Mouse (Mus musculus): ENCODE data around the gene Ppm1h. TPM values are rescaled to one million over a fixed set of nuclear protein-coding genes. Genes with fewer than 3 reads are reported as not detected.
"Not testable (repeated sequence)": the region's sequence is repeated elsewhere in the genome, so short reads cannot be mapped to it uniquely, and the experiment has no call there.

Gene Ppm1h
- polyA plus RNA-seq, 1 experiment from 2014 or later = 4.9 TPM

- not testable (repeated sequence) for ATAC-seq (ENCODE audit: insufficient number of reproducible peaks, insufficient read depth, low FRiP score, low read depth); H3K9ac ChIP-seq (ENCODE audit: low read length); H3K36me3 ChIP-seq (ENCODE audit: control insufficient read depth, insufficient read depth, low read length); H3K4me1 ChIP-seq (ENCODE audit: control insufficient read depth in 2 of 2, insufficient read depth in 2 of 2, low read length in 2 of 2); H3K27me3 ChIP-seq (ENCODE audit: control insufficient read depth, insufficient read depth, low read length); H3K4me3 ChIP-seq (ENCODE audit: control insufficient read depth in 1 of 2, insufficient read depth in 1 of 2, low read depth in 1 of 2, low read length in 2 of 2); H3K4me2 ChIP-seq (ENCODE audit: low read length); H3K27ac ChIP-seq (replicated peaks in 1 of 2; ENCODE audit: control insufficient read depth in 1 of 2, insufficient read depth in 1 of 2, low read depth in 2 of 2, low read length in 2 of 2); H3K9me3 ChIP-seq (ENCODE audit: control insufficient read depth, low read length)
- WGBS = no CpG with 5 or more reads among the region's 4 CpGs
Observed at GRCm38 (mm10) chr10:122937380-122937779, 258.8 kb downstream of the Ppm1h start.

GRCm38 (mm10) chr10:122939546-122939945 lies 261.0 kb downstream of the Ppm1h start:
- Histone ChIP-seq H3K4me1 (ENCODE audit: control insufficient read depth in 2 of 2, insufficient read depth in 2 of 2, low read length in 2 of 2) (no peaks in the 10 kb centered on the region), H3K36me3 (ENCODE audit: control insufficient read depth, insufficient read depth, low read length) (no peaks in the 10 kb centered on the region), H3K27ac (replicated peaks in 1 of 2; ENCODE audit: control insufficient read depth in 1 of 2, insufficient read depth in 1 of 2, low read depth in 2 of 2, low read length in 2 of 2) (no peak overlapping the region), H3K4me3 (ENCODE audit: control insufficient read depth in 1 of 2, insufficient read depth in 1 of 2, low read depth in 1 of 2, low read length in 2 of 2) (no peak overlapping the region), H3K9me3 (ENCODE audit: control insufficient read depth, low read length) (no peaks in the 10 kb centered on the region), H3K4me2 (ENCODE audit: low read length) (no peak overlapping the region), H3K9ac (ENCODE audit: low read length) (no peak overlapping the region), H3K27me3 (ENCODE audit: control insufficient read depth, insufficient read depth, low read length) (no peaks in the 10 kb centered on the region)
- ATAC-seq (ENCODE audit: insufficient number of reproducible peaks, insufficient read depth, low FRiP score, low read depth) = no peak
- 91% methylated on average over 10 of the region's 10 CpGs for WGBS

GRCm38 (mm10) chr10:122942771-122943170 lies 264.2 kb downstream of the Ppm1h start:
- ATAC-seq (ENCODE audit: insufficient number of reproducible peaks, insufficient read depth, low FRiP score, low read depth) = 0 out of 2 replicates have a peak, but pooled peaks have one; percentile 50
- no peak overlapping the region for H3K4me3 ChIP-seq (ENCODE audit: control insufficient read depth in 1 of 2, insufficient read depth in 1 of 2, low read depth in 1 of 2, low read length in 2 of 2)
- H3K27ac ChIP-seq (replicated peaks in 1 of 2; ENCODE audit: control insufficient read depth in 1 of 2, insufficient read depth in 1 of 2, low read depth in 2 of 2, low read length in 2 of 2) = no peak overlapping the region
- no peaks in the 10 kb centered on the region for H3K27me3 ChIP-seq (ENCODE audit: control insufficient read depth, insufficient read depth, low read length)
- WGBS = 72% methylated on average over 7 of the region's 7 CpGs
- no peak overlapping the region for H3K9ac ChIP-seq (ENCODE audit: low read length)
- no peaks in the 10 kb centered on the region for H3K4me1 ChIP-seq (ENCODE audit: control insufficient read depth in 2 of 2, insufficient read depth in 2 of 2, low read length in 2 of 2)
- no peaks in the 10 kb centered on the region for H3K36me3 ChIP-seq (ENCODE audit: control insufficient read depth, insufficient read depth, low read length)
- no peaks in the 10 kb centered on the region for H3K9me3 ChIP-seq (ENCODE audit: control insufficient read depth, low read length)
- H3K4me2 ChIP-seq (ENCODE audit: low read length) = no peak overlapping the region

GRCm38 (mm10) chr10:122943824-122944223 lies 265.3 kb downstream of the Ppm1h start:
- H3K9ac ChIP-seq (ENCODE audit: low read length) = no peak overlapping the region
- H3K4me3 ChIP-seq (ENCODE audit: control insufficient read depth in 1 of 2, insufficient read depth in 1 of 2, low read depth in 1 of 2, low read length in 2 of 2) = no peak overlapping the region
- no peaks in the 10 kb centered on the region for H3K36me3 ChIP-seq (ENCODE audit: control insufficient read depth, insufficient read depth, low read length)
- H3K27me3 ChIP-seq (ENCODE audit: control insufficient read depth, insufficient read depth, low read length) = no peaks in the 10 kb centered on the region
- 52% methylated on average over 6 of the region's 6 CpGs for WGBS
- no peak for ATAC-seq (ENCODE audit: insufficient number of reproducible peaks, insufficient read depth, low FRiP score, low read depth)
- H3K9me3 ChIP-seq (ENCODE audit: control insufficient read depth, low read length) = no peaks in the 10 kb centered on the region
- no peak overlapping the region for H3K4me2 ChIP-seq (ENCODE audit: low read length)
- no peaks in the 10 kb centered on the region for H3K4me1 ChIP-seq (ENCODE audit: control insufficient read depth in 2 of 2, insufficient read depth in 2 of 2, low read length in 2 of 2)
- H3K27ac ChIP-seq (replicated peaks in 1 of 2; ENCODE audit: control insufficient read depth in 1 of 2, insufficient read depth in 1 of 2, low read depth in 2 of 2, low read length in 2 of 2) = no peak overlapping the region

GRCm38 (mm10) chr10:122944888-122945287 lies 266.3 kb downstream of the Ppm1h start:
- no peaks in the 10 kb centered on the region for H3K4me1 ChIP-seq (ENCODE audit: control insufficient read depth in 2 of 2, insufficient read depth in 2 of 2, low read length in 2 of 2)
- H3K9ac ChIP-seq (ENCODE audit: low read length) = no peak overlapping the region
- no peaks in the 10 kb centered on the region for H3K36me3 ChIP-seq (ENCODE audit: control insufficient read depth, insufficient read depth, low read length)
- H3K4me3 ChIP-seq (ENCODE audit: control insufficient read depth in 1 of 2, insufficient read depth in 1 of 2, low read depth in 1 of 2, low read length in 2 of 2) = no peak overlapping the region
- H3K27ac ChIP-seq (replicated peaks in 1 of 2; ENCODE audit: control insufficient read depth in 1 of 2, insufficient read depth in 1 of 2, low read depth in 2 of 2, low read length in 2 of 2) = no peak overlapping the region
- ATAC-seq (ENCODE audit: insufficient number of reproducible peaks, insufficient read depth, low FRiP score, low read depth) = no peak
- H3K27me3 ChIP-seq (ENCODE audit: control insufficient read depth, insufficient read depth, low read length) = no peaks in the 10 kb centered on the region
- H3K9me3 ChIP-seq (ENCODE audit: control insufficient read depth, low read length) = no peaks in the 10 kb centered on the region
- 76% methylated on average over 5 of the region's 5 CpGs for whole genome bisulfite sequencing
- H3K4me2 ChIP-seq (ENCODE audit: low read length) = no peak overlapping the region

GRCm38 (mm10) chr10:122950966-122951365 lies 272.4 kb downstream of the Ppm1h start:
- Histone ChIP-seq H3K27me3 (ENCODE audit: control insufficient read depth, insufficient read depth, low read length) (no peaks in the 10 kb centered on the region), H3K4me3 (ENCODE audit: control insufficient read depth in 1 of 2, insufficient read depth in 1 of 2, low read depth in 1 of 2, low read length in 2 of 2) (no peak overlapping the region), H3K9me3 (ENCODE audit: control insufficient read depth, low read length) (no peaks in the 10 kb centered on the region), H3K36me3 (ENCODE audit: control insufficient read depth, insufficient read depth, low read length) (no peaks in the 10 kb centered on the region), H3K4me2 (ENCODE audit: low read length) (no peak overlapping the region), H3K9ac (ENCODE audit: low read length) (no peak overlapping the region), H3K4me1 (ENCODE audit: control insufficient read depth in 2 of 2, insufficient read depth in 2 of 2, low read length in 2 of 2) (no peaks in the 10 kb centered on the region), H3K27ac (replicated peaks in 1 of 2; ENCODE audit: control insufficient read depth in 1 of 2, insufficient read depth in 1 of 2, low read depth in 2 of 2, low read length in 2 of 2) (no peak overlapping the region)
- ATAC-seq (ENCODE audit: insufficient number of reproducible peaks, insufficient read depth, low FRiP score, low read depth) = no peak
- WGBS = 89% methylated on average over 6 of the region's 6 CpGs

- no peak overlapping the region for H3K27ac ChIP-seq (replicated peaks in 1 of 2; ENCODE audit: control insufficient read depth in 1 of 2, insufficient read depth in 1 of 2, low read depth in 2 of 2, low read length in 2 of 2)
- no peaks in the 10 kb centered on the region for H3K4me1 ChIP-seq (ENCODE audit: control insufficient read depth in 2 of 2, insufficient read depth in 2 of 2, low read length in 2 of 2)
- no peak overlapping the region for H3K4me3 ChIP-seq (ENCODE audit: control insufficient read depth in 1 of 2, insufficient read depth in 1 of 2, low read depth in 1 of 2, low read length in 2 of 2)
- H3K9ac ChIP-seq (ENCODE audit: low read length) = no peak overlapping the region
- no peaks in the 10 kb centered on the region for H3K27me3 ChIP-seq (ENCODE audit: control insufficient read depth, insufficient read depth, low read length)
- WGBS = 86% methylated on average over 9 of the region's 9 CpGs
- H3K9me3 ChIP-seq (ENCODE audit: control insufficient read depth, low read length) = no peaks in the 10 kb centered on the region
- H3K4me2 ChIP-seq (ENCODE audit: low read length) = no peak overlapping the region
- no peak for ATAC-seq (ENCODE audit: insufficient number of reproducible peaks, insufficient read depth, low FRiP score, low read depth)
- no peaks in the 10 kb centered on the region for H3K36me3 ChIP-seq (ENCODE audit: control insufficient read depth, insufficient read depth, low read length)
Observed at GRCm38 (mm10) chr10:122953576-122953975, 275.0 kb downstream of the Ppm1h start.

- H3K4me1 ChIP-seq (ENCODE audit: control insufficient read depth in 2 of 2, insufficient read depth in 2 of 2, low read length in 2 of 2) = peaks cover 6% of the 10 kb centered on the region in 2 experiments; a peak in 3 of 4 replicates
- H3K27me3 ChIP-seq (ENCODE audit: control insufficient read depth, insufficient read depth, low read length) = no peaks in the 10 kb centered on the region
- H3K4me2 ChIP-seq (ENCODE audit: low read length) = no peak overlapping the region
- H3K9me3 ChIP-seq (ENCODE audit: control insufficient read depth, low read length) = peaks cover 2% of the 10 kb centered on the region; the same call in 1 of the 2 replicates
- ATAC-seq (ENCODE audit: insufficient number of reproducible peaks, insufficient read depth, low FRiP score, low read depth) = no peak
- 83% methylated on average over 2 of the region's 2 CpGs for WGBS
- H3K9ac ChIP-seq (ENCODE audit: low read length) = no peak overlapping the region
- H3K27ac ChIP-seq (replicated peaks in 1 of 2; ENCODE audit: control insufficient read depth in 1 of 2, insufficient read depth in 1 of 2, low read depth in 2 of 2, low read length in 2 of 2) = no peak overlapping the region
- H3K36me3 ChIP-seq (ENCODE audit: control insufficient read depth, insufficient read depth, low read length) = no peaks in the 10 kb centered on the region
- H3K4me3 ChIP-seq (ENCODE audit: control insufficient read depth in 1 of 2, insufficient read depth in 1 of 2, low read depth in 1 of 2, low read length in 2 of 2) = no peak overlapping the region
Observed at GRCm38 (mm10) chr10:122957918-122958317, 279.4 kb downstream of the Ppm1h start.

All from heart, embryonic 14.5 days (tissue).